In the genomic region with DNA sequence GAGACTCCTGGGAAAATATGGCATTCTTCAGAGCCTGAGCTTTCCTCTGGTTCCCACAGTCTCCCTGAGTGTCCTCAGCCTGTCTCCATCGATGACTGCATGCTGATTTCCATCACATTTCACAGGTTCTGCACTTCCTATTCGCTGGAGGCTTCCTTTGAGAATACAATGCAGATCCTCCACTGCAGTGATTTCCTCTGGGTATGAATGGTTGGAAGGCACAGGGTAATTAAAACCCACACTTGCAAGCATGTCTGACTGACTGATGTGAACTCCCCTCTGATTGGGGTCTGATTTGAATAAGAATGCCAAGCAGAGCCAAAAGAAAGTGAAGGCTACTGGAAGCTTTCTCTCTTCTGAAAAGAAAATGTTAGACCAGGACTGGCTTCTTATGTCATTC, we compare ENCODE assay signal across 12 mouse cellular contexts.
A peak's percentile ranks its signal among the peaks of the same experiment; 100 is the strongest.
DNase-seq lines count a peak whose midpoint lies in the region; ATAC-seq and TF ChIP-seq lines count a peak whose summit lies in the region.
"Had no signal": no experiment of that assay in that cellular context is flagged by ENCODE, and none has a peak within 500 bp of the region (broad histone marks: within the 10 kb centered on the region; RNA-seq: fewer than 3 reads in every experiment).

No protein-coding gene starts in this region.

- no peaks in the 10 kb centered on the region for H3K27me3 ChIP-seq in forebrain, embryonic 12.5 days
- no peaks in the 10 kb centered on the region for H3K27me3 ChIP-seq in hindbrain, embryonic 15.5 days
- H3K27me3 ChIP-seq in midbrain, postnatal 0 days (ENCODE audit: insufficient read depth, low read length) = no peaks in the 10 kb centered on the region
- no peaks in the 10 kb centered on the region for H3K27me3 ChIP-seq in heart, embryonic 10.5 days (ENCODE audit: insufficient read depth, poor library complexity, severe bottlenecking)
- H3K27me3 ChIP-seq: lung, embryonic 15.5 days had no signal

- H3K4me2 ChIP-seq in forebrain, embryonic 12.5 days = no peak overlapping the region
- no peak overlapping the region for H3K4me2 ChIP-seq in hindbrain, embryonic 15.5 days
- H3K4me2 ChIP-seq in midbrain, postnatal 0 days (ENCODE audit: low read depth, low read length, poor library complexity, severe bottlenecking) = no peak overlapping the region
- H3K4me2 ChIP-seq: lung, embryonic 15.5 days had no signal

- H3K4me3 ChIP-seq in forebrain, embryonic 12.5 days (replicated peaks) = no peak overlapping the region
- H3K4me3 ChIP-seq in hindbrain, embryonic 15.5 days = no peak overlapping the region
- H3K4me3 ChIP-seq in midbrain, postnatal 0 days (ENCODE audit: low read depth, low read length) = no peak overlapping the region
- H3K4me3 ChIP-seq in heart, embryonic 10.5 days = no peak overlapping the region
- H3K4me3 ChIP-seq: lung, embryonic 15.5 days had no signal

- H3K4me1 ChIP-seq in forebrain, embryonic 12.5 days = peaks cover 6% of the 10 kb centered on the region
- H3K4me1 ChIP-seq in hindbrain, embryonic 15.5 days (replicated peaks) = no peaks in the 10 kb centered on the region
- no peaks in the 10 kb centered on the region for H3K4me1 ChIP-seq in midbrain, postnatal 0 days (ENCODE audit: insufficient read depth, low read length)
- H3K4me1 ChIP-seq in heart, embryonic 10.5 days = no peaks in the 10 kb centered on the region
- H3K4me1 ChIP-seq: lung, embryonic 15.5 days had no signal

- TF ChIP-seq POLR2A in brain, embryonic 14.5 days (IDR thresholded peaks at IDR 0.05; ENCODE audit: borderline replicate concordance, extremely low read depth, insufficient read depth, insufficient read length, poor library complexity, severe bottlenecking) = no peak

- ATAC-seq in forebrain, embryonic 12.5 days (ENCODE audit: low FRiP score) = peak; percentile 94
- ATAC-seq in hindbrain, embryonic 15.5 days (ENCODE audit: low FRiP score, low read depth) = peak; percentile 76; the same call in 1 of the 2 replicates
- ATAC-seq in midbrain, postnatal 0 days (ENCODE audit: low FRiP score) = no peak

- WGBS in forebrain, embryonic 12.5 days = 3% methylated on average over 2 of the region's 2 CpGs
- 7% methylated on average over 2 of the region's 2 CpGs for WGBS in hindbrain, embryonic 15.5 days
- WGBS in midbrain, postnatal 0 days = 4% methylated on average over 2 of the region's 2 CpGs
- 45% methylated on average over 2 of the region's 2 CpGs for whole genome bisulfite sequencing in heart, embryonic 10.5 days

- no peak overlapping the region for H3K9ac ChIP-seq in forebrain, embryonic 12.5 days
- no peak overlapping the region for H3K9ac ChIP-seq in hindbrain, embryonic 15.5 days
- H3K9ac ChIP-seq in midbrain, postnatal 0 days (replicated peaks; ENCODE audit: low read length, poor library complexity, severe bottlenecking) = no peak overlapping the region
- H3K9ac ChIP-seq: lung, embryonic 15.5 days had no signal

- H3K9me3 ChIP-seq in forebrain, embryonic 12.5 days = no peaks in the 10 kb centered on the region
- H3K9me3 ChIP-seq in hindbrain, embryonic 15.5 days = no peaks in the 10 kb centered on the region
- H3K9me3 ChIP-seq in midbrain, postnatal 0 days (ENCODE audit: low read length) = no peaks in the 10 kb centered on the region
- H3K9me3 ChIP-seq in heart, embryonic 10.5 days = no peaks in the 10 kb centered on the region
- H3K9me3 ChIP-seq: lung, embryonic 15.5 days had no signal

- H3K36me3 ChIP-seq in forebrain, embryonic 12.5 days (replicated peaks) = no peaks in the 10 kb centered on the region
- H3K36me3 ChIP-seq in hindbrain, embryonic 15.5 days = no peaks in the 10 kb centered on the region
- no peaks in the 10 kb centered on the region for H3K36me3 ChIP-seq in midbrain, postnatal 0 days (ENCODE audit: insufficient read depth, low read length)
- H3K36me3 ChIP-seq in heart, embryonic 10.5 days = no peaks in the 10 kb centered on the region
- H3K36me3 ChIP-seq: lung, embryonic 15.5 days had no signal

- H3K27ac ChIP-seq in forebrain, embryonic 12.5 days = peak overlapping the region; percentile 62
- H3K27ac ChIP-seq in hindbrain, embryonic 15.5 days (replicated peaks) = no peak overlapping the region; the same call in 1 of the 2 replicates
- no peak overlapping the region for H3K27ac ChIP-seq in midbrain, postnatal 0 days (ENCODE audit: low read depth, low read length)
- H3K27ac ChIP-seq in heart, embryonic 10.5 days = no peak overlapping the region
- H3K27ac ChIP-seq: lung, embryonic 15.5 days had no signal

- DNase-seq in brain, embryonic 14.5 days (ENCODE audit: low read depth) = peak; percentile 94
- peak; percentile 30 for DNase-seq in midbrain, postnatal 0 days (ENCODE audit: low spot score)
- DNase-seq in heart, embryonic 10.5 days (ENCODE audit: low spot score) = no peak
- DNase-seq in urinary bladder, adult 18-20 months (ENCODE audit: low spot score in 2 of 2) = no peak
- DNase-seq in c-Kit-positive CD71-positive TER-119-positive erythroid progenitor cells, embryonic 14.5 days (ENCODE audit: low spot score) = no peak
- DNase-seq in adrenal gland, postnatal 25 days = no peak
- DNase-seq: adrenal gland, adult 8-10 months; kidney, adult 18-20 months; liver had no signal

- TF ChIP-seq CTCF in brain, embryonic 14.5 days (IDR thresholded peaks at IDR 0.05; ENCODE audit: borderline replicate concordance, extremely low read depth, insufficient read depth, insufficient read length) = no peak
- TF ChIP-seq CTCF in midbrain, postnatal 0 days (IDR thresholded peaks at IDR 0.05) = no peak

Comparison
In these comparisons a context has a peak if more than half of its experiments do, and no peak if none do; other contexts are left out.
1. DNase-seq: peak in brain, embryonic 14.5 days (single experiment) and midbrain, postnatal 0 days (single experiment); none in heart, embryonic 10.5 days (single experiment), urinary bladder, adult 18-20 months (0 of 2), c-Kit-positive CD71-positive TER-119-positive erythroid progenitor cells, embryonic 14.5 days (single experiment) and adrenal gland, postnatal 25 days (single experiment).